Mouse (Mus musculus) c-Kit-positive CD71-negative TER-119-negative erythroid progenitor cells, embryonic 14.5 days (primary cell): ENCODE measurements around the gene Nrp1.
A peak's percentile ranks its signal among the peaks of the same experiment; 100 is the strongest.

ENCODE experiments used
- DNase-seq: peaks from one replicate; pipeline ENCODE4 v3.0.0-alpha.2; 2013; ENCODE audit warnings: low read depth

The Nrp1 gene

DNA sequence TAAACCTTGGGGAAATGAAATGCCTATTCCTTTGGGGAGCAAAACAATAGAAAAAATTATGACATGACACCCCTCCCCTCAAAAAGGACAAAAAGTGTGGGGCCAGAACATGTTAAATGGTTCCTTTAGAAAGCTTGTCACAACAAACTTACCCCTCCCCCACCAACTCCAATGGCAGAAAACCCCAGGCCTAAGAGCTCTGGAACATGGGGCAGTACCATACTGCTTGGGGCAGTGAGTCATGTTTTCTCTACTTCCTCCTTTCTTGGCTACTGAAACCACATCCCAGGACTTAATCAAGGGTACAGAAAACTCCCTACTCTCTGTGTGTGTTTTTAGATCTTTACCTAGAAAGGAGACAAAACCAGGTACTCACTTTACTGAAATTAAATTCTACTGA is 147.5 kb downstream of the Nrp1 start:
- DNase-seq = peak; percentile 53

DNA sequence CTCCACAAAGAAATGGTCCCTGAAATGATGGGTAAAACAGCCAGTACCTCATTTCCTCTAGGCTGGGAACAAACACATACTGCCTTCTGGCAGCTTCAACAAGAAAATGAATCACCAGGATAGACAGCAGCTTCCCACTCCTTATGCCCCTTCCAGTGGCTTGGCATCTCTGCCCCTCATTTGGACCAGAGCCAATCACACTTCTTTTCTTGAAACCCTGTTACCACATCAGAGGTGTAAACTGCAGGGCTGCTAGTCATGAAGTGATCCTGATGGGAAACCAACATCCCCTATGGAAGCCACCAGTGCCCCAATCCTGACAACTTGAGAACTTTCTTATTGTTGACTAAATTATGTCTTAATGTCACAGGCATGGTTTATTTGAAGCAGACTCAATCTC is 150.3 kb downstream of the Nrp1 start:
- no peak for DNase-seq

DNA sequence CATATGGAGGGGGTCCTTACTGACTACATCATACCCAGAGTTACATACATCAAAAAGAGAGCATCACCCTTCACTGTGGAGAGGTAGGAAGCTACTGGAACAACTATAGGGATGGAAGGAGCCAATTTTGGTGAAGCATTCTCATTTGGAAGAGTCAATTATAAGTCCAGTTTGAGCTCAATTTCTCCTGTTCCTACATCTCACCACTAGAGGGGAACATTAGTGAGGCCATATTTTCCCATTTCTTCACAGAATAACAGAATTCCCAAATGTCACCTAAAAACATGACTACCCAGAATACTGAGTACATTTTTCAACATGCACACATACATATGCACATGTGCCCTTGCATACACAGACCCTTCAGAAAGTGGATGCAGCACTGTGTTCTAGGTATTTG is 152.6 kb downstream of the Nrp1 start:
- no peak for DNase-seq

DNA sequence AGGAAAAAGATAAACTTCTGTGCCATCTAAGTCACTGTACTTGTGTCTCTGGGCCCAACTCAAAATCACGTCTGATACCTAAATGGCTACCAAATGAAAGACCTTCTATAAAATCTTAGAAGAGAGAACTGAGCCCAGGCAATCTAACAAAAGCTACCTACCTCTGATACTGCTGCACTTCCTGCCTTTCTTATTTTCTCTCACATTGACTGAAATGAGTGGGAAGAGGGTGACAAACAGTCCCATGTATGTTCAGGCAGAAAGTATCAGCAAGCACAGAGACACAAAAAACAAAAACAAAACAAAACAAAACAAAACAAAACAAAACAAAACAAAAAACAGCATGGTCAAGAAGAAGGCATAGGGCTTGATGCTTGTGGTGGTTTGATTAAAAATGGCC is 153.3 kb downstream of the Nrp1 start:
- no peak for DNase-seq

DNA sequence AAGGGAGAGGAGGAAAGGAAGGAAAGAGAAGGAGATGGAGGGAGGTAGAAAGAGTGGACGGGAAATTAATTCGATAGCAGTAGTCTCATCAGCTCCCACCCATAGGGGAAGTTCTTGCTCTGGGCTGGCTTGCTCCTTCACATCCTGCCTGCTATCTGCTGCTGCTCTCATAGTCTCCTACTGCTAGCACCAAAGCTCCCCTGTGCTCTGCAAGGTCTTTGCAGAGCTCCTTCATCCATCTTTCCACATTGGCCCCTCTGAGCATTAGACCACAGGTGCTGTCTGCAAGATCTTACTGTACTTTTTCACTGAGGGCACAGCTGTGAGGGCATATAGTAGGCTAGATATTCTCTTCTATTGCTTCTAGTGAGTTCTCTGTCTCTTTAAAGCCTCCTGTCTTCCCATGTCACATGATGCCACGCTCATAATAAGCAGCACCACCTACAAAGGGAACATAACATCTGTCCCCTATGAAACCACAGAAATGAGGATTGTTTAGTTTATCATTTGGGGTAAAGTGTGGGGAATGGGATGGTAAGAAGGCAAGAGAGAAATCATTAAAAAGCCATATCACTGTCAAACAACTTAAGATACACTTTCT is 158.5 kb downstream of the Nrp1 start:
- DNase-seq = no peak

DNA sequence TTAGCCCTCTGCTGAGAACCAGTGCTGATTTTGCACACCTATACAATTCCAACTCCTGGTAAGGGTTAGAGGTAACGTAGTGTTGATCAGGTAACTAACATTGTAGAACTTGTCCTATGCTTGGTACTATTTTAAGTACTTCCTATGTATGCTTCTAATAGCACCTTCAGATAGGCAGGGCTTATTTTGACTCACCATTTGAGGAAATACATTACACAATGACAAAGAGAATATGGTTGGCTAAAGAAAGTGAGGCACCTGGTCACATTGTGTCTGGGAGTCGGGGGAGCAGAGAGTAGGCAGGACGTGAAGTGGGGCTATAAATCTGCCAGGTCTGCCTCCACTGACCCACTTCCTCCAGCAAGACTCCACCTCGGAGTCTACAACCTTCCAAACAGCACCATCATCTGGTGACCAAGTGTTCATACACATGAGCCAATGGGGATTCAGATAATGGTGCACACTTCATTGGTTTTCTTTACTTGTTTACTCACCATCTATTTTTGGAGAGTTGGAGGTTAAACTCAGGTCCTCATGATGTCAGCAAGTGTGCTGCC is 159.2 kb downstream of the Nrp1 start:
- DNase-seq = no peak

DNA sequence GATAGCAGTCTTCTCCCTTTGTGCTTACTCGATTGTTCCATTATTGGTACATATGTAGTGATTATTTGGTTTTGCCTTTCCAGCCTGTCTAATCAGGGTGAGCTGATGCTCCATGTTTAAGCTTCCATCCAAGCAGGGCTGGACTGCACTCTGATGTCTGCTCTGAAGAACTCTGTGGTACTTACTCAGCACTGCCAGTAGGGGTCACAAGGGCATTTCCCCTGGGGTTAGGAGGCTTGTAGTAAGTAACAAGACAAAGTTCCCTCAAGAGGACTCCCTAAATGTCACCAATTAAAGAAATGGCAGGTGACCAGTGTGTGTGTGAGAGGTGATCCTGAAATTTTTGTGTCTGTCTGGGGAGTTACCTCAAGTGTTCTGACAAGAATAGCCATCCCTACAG is 161.0 kb downstream of the Nrp1 start:
- no peak for DNase-seq

DNA sequence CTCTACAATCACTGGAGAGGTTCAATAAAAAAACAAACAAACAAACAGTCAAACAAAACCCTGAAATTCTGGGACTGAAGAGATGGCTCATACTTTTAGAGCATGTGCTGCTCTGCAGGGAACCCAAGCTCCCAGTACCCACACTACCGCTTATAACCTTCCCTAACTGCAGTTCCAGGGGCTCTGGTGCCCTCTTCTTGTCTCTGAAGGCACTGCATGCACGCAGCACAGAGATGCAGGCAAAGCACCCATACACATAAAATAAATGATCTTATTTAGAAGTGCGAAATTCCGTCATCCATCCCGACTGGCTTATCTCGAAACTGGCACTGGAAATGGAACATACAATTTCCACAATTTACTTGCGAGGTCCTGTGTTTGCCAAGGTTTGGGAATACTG is 165.4 kb downstream of the Nrp1 start:
- no peak for DNase-seq

DNA sequence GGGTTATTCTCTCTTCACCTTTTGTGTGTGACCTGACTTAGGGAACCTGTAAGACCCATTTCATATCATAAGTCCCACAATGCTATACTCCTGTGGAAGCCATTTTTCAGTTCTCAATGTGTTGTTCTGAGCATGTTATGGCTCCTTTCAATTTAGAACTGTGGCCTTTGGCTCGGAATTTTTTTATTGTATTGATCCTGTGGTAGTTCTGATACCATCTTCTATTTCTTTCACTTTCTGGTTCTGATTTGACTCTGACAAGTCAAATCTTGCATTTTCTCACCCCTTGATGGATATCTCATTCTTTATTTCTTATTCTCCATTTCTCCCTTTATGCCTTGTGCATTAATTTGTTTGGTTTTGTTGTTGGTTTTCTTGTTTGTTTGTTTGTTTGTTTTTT is 167.5 kb downstream of the Nrp1 start:
- DNase-seq = no peak

DNA sequence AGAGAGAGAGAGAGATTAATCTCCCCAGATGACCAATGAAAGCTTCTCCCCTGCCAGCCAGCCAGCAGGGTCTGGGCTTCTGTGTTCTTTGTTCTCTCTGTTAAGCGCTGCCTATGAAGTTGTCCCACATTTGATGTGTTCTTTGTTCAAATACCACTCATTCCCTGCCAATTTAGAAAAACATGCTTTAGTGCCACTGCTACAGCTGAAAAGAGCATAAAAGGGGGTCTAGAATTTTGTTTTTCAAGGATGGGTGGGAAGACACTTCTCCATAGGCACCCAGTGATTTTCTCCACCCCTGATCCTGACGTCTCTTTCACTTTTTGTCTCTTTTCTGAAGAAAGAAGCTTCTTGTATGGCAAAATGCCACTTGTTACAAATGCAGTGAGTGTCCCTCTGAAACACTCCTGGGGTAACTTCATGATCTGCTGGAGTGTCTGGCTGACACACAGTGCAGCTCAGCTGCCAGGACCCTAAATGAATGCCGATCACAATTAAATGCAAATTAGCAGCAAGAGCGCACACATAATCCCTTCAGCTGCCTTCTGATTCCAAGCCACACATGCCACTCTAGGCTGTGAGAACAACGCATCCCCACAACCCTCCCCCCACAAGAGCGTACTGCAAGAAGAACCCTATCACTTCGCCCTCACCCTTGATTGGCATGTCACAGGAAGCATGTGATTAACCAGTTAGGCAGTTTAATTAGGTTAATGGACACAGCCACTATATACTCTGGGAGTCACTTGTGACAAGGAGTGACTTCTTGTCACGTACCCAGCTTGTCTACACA is 170.4 kb downstream of the Nrp1 start:
- DNase-seq = no peak

DNA sequence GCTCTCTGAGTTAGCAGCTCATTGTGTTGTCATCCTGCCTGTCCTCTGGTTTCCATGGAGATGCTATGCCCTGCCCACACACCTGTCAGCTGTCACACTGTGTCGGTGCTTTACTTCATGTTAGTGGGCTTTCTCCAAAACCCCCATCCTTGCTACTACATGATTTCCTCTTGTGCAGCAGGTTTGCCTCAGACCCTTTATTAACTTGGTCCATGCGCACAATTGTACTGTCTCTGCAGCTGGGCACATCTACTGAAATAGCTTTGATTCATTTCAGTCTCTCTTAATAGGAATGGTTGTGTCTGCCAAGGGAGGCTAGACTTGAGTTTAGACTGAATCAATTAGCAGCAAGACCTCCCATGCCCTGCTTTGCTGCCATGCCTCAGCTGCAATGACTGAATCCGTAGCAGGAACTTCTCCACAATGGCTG is 176.1 kb downstream of the Nrp1 start:
- DNase-seq = no peak

DNA sequence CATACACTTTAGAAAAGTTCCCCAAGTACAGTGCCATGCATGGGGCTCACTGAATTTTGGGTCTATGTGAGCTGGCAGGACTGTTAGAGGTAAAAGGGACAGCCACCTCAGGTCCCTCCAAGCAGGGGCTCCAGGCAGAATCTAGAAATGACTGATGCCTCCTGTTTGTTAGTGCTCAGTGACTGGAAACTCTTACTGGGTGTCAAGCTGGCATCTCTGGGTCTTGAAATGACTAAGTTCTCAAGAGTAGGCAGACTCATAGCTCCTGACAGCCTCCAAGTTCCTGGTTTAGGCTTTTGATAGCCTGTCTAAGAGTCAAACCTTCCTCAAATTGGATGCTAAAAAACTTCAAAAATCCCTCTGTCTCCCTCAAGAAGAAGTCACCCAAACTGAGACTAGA is 177.3 kb downstream of the Nrp1 start:
- no peak for DNase-seq

DNA sequence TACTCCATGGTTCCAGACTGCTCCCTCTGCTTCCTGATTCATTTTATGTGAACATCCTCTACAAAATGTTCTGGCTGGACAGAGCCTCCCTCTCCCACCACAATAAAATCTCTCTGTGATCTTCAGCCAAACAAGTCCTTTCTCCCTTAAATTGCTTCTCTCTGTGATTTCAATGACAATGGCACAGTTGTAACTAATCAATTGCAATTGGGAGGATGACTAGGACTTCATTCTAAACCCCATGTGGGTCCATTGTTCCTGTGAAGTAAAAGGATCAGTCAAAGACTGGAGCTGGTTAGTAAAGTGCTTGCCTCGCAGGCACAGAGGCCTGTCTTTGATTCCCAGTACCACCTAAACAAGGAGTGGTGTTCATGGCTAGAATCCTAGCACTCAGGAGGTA is 180.0 kb downstream of the Nrp1 start:
- no peak for DNase-seq

DNA sequence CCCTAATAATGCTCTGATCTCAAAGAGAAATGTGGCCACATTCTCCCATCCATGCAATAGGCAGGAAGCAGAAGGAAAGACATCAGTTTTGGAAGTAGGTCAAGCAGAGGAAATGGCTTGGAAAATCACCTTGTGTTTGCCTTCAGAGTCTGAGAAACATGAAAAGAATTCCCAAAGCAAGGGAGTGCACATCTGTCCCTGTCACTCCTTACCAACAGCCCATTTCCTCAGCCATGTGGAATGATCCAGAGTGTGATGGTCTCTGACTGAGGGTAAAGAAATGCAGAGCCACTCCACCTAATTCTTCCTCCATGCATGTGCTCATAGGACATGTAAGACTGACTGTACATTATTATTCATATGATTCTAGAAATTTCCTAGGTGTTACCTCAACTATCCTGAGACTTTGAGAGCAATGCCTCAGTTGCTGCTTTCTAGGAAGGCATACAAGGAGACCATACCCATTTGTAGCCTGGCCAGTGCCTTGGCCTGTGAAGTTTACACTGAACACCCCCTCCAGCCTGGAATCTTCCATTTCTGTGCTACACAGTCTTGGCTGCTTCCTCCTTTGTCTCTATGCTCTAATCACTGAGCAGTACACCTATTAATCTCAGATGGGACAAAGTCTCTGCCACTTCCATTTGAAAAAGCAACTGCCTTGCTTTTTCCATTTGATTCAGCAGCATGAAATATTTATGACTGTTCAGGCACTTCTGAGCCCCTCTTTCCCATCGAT is 183.1 kb downstream of the Nrp1 start:
- no peak for DNase-seq

DNA sequence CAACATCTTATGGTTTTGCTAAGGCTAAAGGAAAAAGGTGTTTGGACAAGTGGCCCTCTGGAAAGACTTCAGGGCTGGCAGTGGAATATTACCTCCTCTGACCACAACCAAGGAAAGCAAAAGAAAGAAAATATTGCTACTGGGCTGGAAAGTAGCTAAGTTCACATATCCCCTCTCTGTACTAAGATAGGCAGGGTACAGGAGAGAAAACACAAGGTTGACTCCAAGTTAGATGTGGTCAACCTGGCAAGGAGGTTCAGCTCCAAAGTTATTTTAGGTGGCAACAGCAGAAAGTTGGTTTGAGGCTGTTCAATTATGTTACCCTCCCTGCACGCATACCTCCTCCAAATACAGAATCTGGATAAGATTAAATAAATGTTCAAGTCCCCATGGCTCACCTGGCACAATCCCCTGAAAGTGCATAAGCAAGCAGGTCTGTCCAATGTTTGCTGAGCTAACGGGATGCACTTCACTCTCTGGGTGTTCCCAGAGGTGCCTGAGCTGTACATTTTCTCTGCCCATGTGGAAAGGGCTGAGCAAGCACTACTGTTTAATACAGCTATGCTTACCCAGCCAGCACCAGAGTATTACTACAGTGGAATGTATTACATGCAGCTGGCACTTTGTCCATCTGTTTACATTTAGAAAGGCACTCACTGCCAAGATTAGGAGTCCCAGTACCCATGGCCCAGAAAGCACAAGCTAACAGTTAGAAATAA is 185.9 kb downstream of the Nrp1 start:
- DNase-seq = no peak

DNA sequence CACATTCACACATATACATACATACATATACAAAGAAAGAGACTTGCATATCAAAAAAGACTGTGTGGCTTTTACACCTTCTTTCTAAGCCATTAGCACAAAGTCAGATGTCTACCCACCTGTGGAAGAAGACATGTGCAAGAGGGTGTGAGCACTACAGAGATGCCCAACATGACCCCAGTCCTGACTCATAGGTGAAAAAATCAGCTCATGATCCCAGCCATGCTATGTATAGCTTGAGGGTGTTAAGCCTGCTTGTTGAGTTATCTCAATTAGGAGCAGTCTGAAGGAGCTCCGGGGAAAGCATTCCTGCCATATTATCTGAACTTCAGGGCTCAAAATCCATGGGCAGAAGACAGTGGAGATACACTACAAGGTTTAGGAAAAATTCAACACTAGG is 187.9 kb downstream of the Nrp1 start:
- no peak for DNase-seq

DNA sequence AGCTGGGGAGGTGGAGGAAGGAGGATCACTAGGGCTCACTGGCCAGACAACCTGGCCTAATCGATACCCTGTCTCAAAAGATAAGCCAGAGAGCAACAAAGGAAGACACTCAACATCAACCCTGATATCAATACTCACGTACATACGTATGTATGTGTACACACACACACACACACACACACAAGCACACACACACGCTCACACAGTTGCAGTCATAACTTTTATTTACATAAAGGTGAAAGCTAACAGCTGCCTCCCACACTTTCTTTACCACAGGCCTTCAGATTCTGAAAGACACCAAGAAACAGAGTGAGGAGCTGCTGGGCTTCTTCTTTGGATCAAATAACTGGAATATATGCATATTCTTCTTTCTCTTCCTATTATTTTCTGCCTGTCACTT is 189.0 kb downstream of the Nrp1 start:
- DNase-seq = no peak

DNA sequence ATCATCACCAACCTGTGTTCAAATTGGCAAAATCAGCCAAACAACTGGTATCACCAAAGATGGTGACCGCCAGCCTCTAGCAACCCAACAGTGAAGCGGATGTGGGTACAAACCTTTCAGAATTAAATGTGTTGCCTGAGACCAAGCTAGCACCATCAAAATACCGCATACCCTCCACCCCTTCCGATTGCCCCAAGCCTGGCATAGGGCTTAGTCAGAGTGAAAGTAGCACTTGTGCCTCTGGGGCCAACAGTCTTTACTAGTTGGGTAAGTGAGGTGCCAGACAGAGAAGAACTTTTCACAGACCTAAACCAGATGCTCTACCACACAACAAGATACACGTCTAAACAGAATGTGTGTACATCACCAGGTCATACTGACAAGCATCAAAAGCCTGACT is 191.3 kb downstream of the Nrp1 start:
- DNase-seq = no peak

DNA sequence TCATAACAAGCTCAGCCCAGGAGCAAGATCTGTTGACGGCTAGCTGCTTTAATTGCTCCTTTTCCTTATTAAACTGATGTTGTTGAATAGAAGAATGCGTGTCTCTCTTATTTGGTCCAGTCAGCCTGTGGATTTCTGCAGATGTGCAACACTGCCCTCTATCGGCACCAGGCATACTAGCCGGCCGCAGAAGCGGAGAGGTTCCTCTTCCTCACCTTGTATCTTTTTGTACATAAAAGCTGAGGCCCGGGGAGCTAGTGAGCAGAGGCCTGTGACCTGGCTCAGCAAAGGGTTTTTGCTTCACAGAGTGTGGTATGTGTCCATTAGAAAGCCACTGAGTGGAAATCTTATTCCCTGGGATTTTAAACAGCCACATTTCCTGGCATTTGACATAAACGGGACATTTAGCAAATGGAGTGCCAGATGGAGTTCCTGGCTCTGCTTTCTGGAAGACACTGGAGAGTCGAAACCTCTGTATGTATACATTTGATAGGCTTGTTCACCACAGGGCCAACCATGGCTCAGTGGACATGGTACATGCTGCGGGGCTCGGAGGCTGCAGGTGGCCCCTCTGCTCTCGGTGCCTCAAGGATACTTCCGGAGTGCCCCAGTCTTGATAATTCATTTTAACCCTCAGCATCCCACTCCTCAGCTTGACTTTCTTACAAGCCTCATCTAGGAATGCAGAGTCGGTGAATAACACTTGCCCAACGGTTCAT is 193.2 kb downstream of the Nrp1 start:
- DNase-seq = peak; percentile 50
